ENCODE assay signal across 14 mouse cellular contexts in genomic region chr2:44306137-44306536, GRCm38 (mm10).
A peak's percentile ranks its signal among the peaks of the same experiment; 100 is the strongest.
DNase-seq lines count a peak whose midpoint lies in the region; ATAC-seq and TF ChIP-seq lines count a peak whose summit lies in the region.
"Had no signal": no experiment of that assay in that cellular context is flagged by ENCODE, and none has a peak within 500 bp of the region (broad histone marks: within the 10 kb centered on the region; RNA-seq: fewer than 3 reads in every experiment).

No protein-coding gene starts in this region.

- H3K4me2 ChIP-seq in forebrain, embryonic 14.5 days (ENCODE audit: low read length) = no peak overlapping the region
- no peak overlapping the region for H3K4me2 ChIP-seq in forebrain, embryonic 16.5 days (ENCODE audit: low read length)
- no peak overlapping the region for H3K4me2 ChIP-seq in liver, postnatal 0 days (ENCODE audit: low read depth, low read length)
- H3K4me2 ChIP-seq in liver, embryonic 11.5 days = no peak overlapping the region
- H3K4me2 ChIP-seq: heart, embryonic 13.5 days; lung, embryonic 15.5 days had no signal

- peaks cover 27% of the 10 kb centered on the region for H3K4me1 ChIP-seq in forebrain, embryonic 14.5 days (ENCODE audit: control insufficient read depth, insufficient read depth, low read length)
- peaks cover 22% of the 10 kb centered on the region for H3K4me1 ChIP-seq in forebrain, embryonic 16.5 days (replicated peaks; ENCODE audit: control insufficient read depth, insufficient read depth, low read length)
- H3K4me1 ChIP-seq in liver, postnatal 0 days (ENCODE audit: insufficient read depth) = no peaks in the 10 kb centered on the region
- no peaks in the 10 kb centered on the region for H3K4me1 ChIP-seq in liver, embryonic 11.5 days (replicated peaks; ENCODE audit: control insufficient read depth, insufficient read depth, low read length)
- H3K4me1 ChIP-seq: heart, embryonic 13.5 days had no signal

- no peaks in the 10 kb centered on the region for H3K27me3 ChIP-seq in forebrain, embryonic 14.5 days (replicated peaks; ENCODE audit: control insufficient read depth, insufficient read depth, low read length)
- H3K27me3 ChIP-seq in forebrain, embryonic 16.5 days (replicated peaks; ENCODE audit: control insufficient read depth, insufficient read depth, low read length) = no peaks in the 10 kb centered on the region
- H3K27me3 ChIP-seq in liver, postnatal 0 days (ENCODE audit: insufficient read depth, low read length) = no peaks in the 10 kb centered on the region
- H3K27me3 ChIP-seq in liver, embryonic 11.5 days (replicated peaks; ENCODE audit: control insufficient read depth, insufficient read depth, low read length) = no peaks in the 10 kb centered on the region
- H3K27me3 ChIP-seq: heart, embryonic 13.5 days; lung, embryonic 15.5 days; midbrain, embryonic 15.5 days had no signal

- H3K4me3 ChIP-seq in forebrain, embryonic 14.5 days (ENCODE audit: low read depth, low read length) = no peak overlapping the region
- no peak overlapping the region for H3K4me3 ChIP-seq in forebrain, embryonic 16.5 days (replicated peaks; ENCODE audit: low read length)
- no peak overlapping the region for H3K4me3 ChIP-seq in liver, postnatal 0 days (ENCODE audit: low read depth, low read length)
- no peak overlapping the region for H3K4me3 ChIP-seq in liver, embryonic 11.5 days (ENCODE audit: low read depth, low read length)
- H3K4me3 ChIP-seq: erythroblast, embryonic 14.5 days; heart, embryonic 13.5 days; lung, embryonic 15.5 days; midbrain, embryonic 15.5 days had no signal

- no peaks in the 10 kb centered on the region for H3K9me3 ChIP-seq in forebrain, embryonic 14.5 days (replicated peaks; ENCODE audit: control insufficient read depth, low read length)
- no peaks in the 10 kb centered on the region for H3K9me3 ChIP-seq in forebrain, embryonic 16.5 days (ENCODE audit: control insufficient read depth, low read length)
- no peaks in the 10 kb centered on the region for H3K9me3 ChIP-seq in liver, postnatal 0 days (ENCODE audit: low read length)
- no peaks in the 10 kb centered on the region for H3K9me3 ChIP-seq in liver, embryonic 11.5 days (ENCODE audit: control insufficient read depth, low read length)
- H3K9me3 ChIP-seq: heart, embryonic 13.5 days; lung, embryonic 15.5 days; midbrain, embryonic 15.5 days had no signal

- H3K36me3 ChIP-seq in forebrain, embryonic 14.5 days (ENCODE audit: control insufficient read depth, insufficient read depth, low read length) = no peaks in the 10 kb centered on the region
- no peaks in the 10 kb centered on the region for H3K36me3 ChIP-seq in forebrain, embryonic 16.5 days (ENCODE audit: control insufficient read depth, insufficient read depth)
- H3K36me3 ChIP-seq in liver, postnatal 0 days (replicated peaks; ENCODE audit: insufficient read depth, low read length) = no peaks in the 10 kb centered on the region
- no peaks in the 10 kb centered on the region for H3K36me3 ChIP-seq in liver, embryonic 11.5 days (ENCODE audit: control insufficient read depth, insufficient read depth, low read length)
- H3K36me3 ChIP-seq: heart, embryonic 13.5 days; lung, embryonic 15.5 days; midbrain, embryonic 15.5 days had no signal

- ATAC-seq in forebrain, embryonic 14.5 days = no peak
- no peak for ATAC-seq in forebrain, embryonic 16.5 days
- no peak for ATAC-seq in liver, postnatal 0 days
- no peak for ATAC-seq in liver, embryonic 11.5 days (replicated peaks; ENCODE audit: low FRiP score)

- no peak overlapping the region for H3K27ac ChIP-seq in forebrain, embryonic 14.5 days (ENCODE audit: low read depth, low read length)
- no peak overlapping the region for H3K27ac ChIP-seq in forebrain, embryonic 16.5 days (ENCODE audit: low read length)
- no peak overlapping the region for H3K27ac ChIP-seq in liver, postnatal 0 days (ENCODE audit: low read depth)
- H3K27ac ChIP-seq in liver, embryonic 11.5 days (ENCODE audit: low read depth, low read length) = no peak overlapping the region
- H3K27ac ChIP-seq: heart, embryonic 13.5 days; lung, embryonic 15.5 days; midbrain, embryonic 15.5 days had no signal

- TF ChIP-seq EP300 in liver, postnatal 0 days (IDR thresholded peaks at IDR 0.05; ENCODE audit: low read depth) = no peak

- peak; percentile 41 for DNase-seq in forebrain, embryonic 14.5 days (ENCODE audit: low spot score)
- DNase-seq in liver, postnatal 0 days = no peak
- DNase-seq in liver, embryonic 11.5 days (ENCODE audit: low spot score) = no peak
- DNase-seq in MN1 (ENCODE audit: low spot score) = peak; percentile 41
- DNase-seq in retina, postnatal 1 day = peak; percentile 24
- no peak for DNase-seq in urinary bladder, postnatal 25 days (ENCODE audit: low spot score)
- DNase-seq in adrenal gland, adult 2 months = no peak
- DNase-seq: adrenal gland, postnatal 14 days; cerebellum, adult 9-11 months had no signal

- 52% methylated on average over 2 of the region's 2 CpGs for WGBS in forebrain, embryonic 14.5 days
- 58% methylated on average over 2 of the region's 2 CpGs for WGBS in forebrain, embryonic 16.5 days
- WGBS in liver, postnatal 0 days (ENCODE audit: insufficient replicate concordance) = 56% methylated on average over 2 of the region's 2 CpGs
- 42% methylated on average over 2 of the region's 2 CpGs for WGBS in liver, embryonic 11.5 days

- peak; percentile 28; the same call in 1 of the 2 replicates for TF ChIP-seq CTCF in liver, postnatal 0 days (IDR thresholded peaks at IDR 0.05; ENCODE audit: low read depth)

- H3K9ac ChIP-seq in forebrain, embryonic 14.5 days (ENCODE audit: low read length) = no peak overlapping the region
- no peak overlapping the region for H3K9ac ChIP-seq in forebrain, embryonic 16.5 days (replicated peaks; ENCODE audit: low read depth, low read length)
- H3K9ac ChIP-seq in liver, postnatal 0 days (replicated peaks) = no peak overlapping the region
- no peak overlapping the region for H3K9ac ChIP-seq in liver, embryonic 11.5 days (ENCODE audit: low read depth, low read length)
- H3K9ac ChIP-seq: heart, embryonic 13.5 days; lung, embryonic 15.5 days; midbrain, embryonic 15.5 days had no signal

Comparison
In these comparisons a context has a peak if more than half of its experiments do, and no peak if none do; other contexts are left out.
1. DNase-seq: peak in forebrain, embryonic 14.5 days (single experiment), MN1 (single experiment) and retina, postnatal 1 day (single experiment); none in liver, postnatal 0 days (single experiment), liver, embryonic 11.5 days (single experiment), urinary bladder, postnatal 25 days (single experiment) and adrenal gland, adult 2 months (single experiment).